Mouse (Mus musculus) yolk sac, embryonic 10.5 days (tissue): Measurements from ENCODE around the gene Trnau1ap.
"Not testable (repeated sequence)": the region's sequence is repeated elsewhere in the genome, so short reads cannot be mapped to it uniquely, and the experiment has no call there.

Experiments used
- DNase-seq: peaks from one replicate; pipeline ENCODE4 v3.0.0-alpha.2; 2017; ENCODE audit warnings: low spot score

The Trnau1ap gene

GRCm38 (mm10) chr4:132301486-132301885, 27.9 kb downstream of the Trnau1ap start:
- no peak for DNase-seq

- no peak for DNase-seq
Measured at GRCm38 (mm10) chr4:132299849-132300248, 29.5 kb downstream of the Trnau1ap start.

DNA sequence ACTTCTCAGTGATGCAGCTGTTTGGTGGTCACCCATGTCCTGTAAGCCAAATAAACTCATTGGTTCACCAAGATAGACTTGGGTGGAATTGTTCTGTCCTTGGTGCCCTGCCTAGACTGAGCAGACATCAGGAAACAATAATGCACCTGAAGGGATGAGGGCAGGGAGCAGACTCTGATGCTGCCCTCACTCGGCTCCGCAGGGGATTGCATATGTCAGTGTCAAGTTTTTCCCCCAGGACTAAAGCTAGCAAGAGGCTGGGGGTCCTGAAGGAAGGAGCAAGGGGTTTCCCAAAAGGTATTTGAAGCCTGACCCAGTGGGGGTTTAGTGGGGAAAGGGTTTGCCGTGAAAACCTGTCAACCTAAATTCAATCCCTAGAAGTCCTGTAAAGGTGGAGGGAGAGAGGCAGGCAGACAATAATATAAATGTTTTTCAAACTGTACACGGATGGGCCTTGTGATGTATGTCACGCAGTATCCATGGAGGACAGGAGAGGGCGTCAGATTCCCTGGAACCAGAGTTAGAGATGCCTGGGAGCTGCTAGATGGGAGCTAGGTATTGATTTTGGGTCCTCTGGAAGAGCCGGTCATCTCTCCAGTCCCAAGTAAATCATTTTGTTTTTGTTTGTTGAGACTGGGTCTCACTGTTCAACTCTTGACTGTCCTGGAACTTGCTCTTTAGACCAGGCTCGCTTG, 33.5 kb downstream of the Trnau1ap start:
- no peak for DNase-seq

DNA sequence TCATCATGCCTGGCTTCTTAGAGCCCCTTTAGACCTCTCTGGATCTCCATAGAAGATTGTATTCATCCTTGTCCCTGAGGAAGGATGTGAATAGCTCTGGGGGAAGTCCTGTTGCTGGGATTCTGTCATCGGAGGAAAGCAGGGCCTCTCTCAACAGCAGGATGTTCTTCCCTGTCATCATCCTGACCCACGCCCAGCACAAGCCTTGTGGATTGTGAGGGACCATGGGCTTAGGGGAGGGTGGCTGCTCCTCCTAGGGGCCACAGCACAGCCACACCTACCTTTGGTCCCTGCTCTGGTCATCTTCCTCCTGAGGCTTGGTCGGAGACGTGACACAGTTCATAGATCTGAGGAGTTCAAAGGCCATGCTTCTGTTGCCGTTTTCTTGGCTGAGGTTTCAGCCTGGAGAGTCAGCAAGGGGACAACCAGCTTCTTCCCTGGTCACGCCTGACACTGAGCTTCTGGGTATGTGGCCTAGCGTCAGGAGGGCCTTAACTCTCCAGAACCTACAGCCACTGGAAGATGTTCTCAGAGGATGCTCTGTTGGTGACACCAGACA, 35.6 kb downstream of the Trnau1ap start:
- no peak for DNase-seq

GRCm38 (mm10) chr4:132292988-132293387, 36.4 kb downstream of the Trnau1ap start:
- DNase-seq = no peak

DNA sequence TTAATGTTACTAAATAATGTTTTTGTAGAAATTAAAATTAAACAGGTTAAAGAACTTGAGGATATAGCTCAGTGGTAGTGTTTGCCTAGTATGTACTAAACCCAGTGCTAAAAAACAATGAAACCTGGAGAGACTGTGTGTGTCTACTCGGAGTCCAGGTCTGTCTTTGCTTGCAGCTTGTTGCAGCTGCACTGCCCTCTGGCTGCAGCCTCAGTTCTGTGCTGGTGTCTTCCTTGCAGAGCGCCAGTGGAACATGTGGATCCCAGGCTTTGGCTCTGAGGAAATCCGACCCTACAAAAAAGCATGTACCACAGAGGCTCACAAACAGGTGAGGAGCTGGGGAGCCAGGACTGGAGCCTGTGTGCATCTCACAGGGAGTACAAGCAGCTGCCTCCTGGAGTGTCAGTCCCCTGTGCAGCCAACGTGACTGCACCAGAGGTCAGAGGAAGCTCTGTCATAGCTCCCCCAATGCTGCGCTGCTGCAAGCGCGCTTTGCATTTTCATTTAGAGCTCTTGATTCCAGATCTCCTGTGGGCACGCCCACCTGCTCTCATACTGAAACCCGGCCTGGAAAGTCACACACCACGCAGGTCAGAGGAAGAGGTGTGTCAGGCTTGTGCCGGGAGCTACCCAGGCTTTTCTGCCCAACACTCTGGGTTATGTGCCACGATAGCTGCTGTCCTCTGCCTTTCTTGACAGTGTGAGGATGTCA, 37.6 kb downstream of the Trnau1ap start:
- DNase-seq = no peak

DNA sequence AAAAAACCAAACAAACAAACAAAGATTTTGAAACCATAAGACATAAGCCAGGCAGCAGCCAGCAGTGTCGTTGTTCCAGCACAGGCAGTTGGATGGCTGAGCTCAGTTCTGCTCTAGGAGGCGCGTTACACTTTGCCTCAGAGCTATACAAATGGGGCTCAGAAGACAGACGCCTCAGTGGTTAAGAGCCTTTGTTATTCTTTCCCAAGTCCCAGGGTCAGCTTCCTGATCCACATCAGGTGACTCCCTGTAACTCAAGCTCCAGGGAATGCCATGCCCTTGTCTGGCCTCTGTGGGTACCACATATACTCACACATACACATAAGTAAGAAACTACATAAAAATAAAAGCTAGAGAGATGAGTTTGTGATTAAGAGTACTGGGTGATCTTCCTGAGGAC, 38.3 kb downstream of the Trnau1ap start:
- DNase-seq = no peak

- DNase-seq = not testable (repeated sequence)
Measured at GRCm38 (mm10) chr4:132288840-132289239, 40.5 kb downstream of the Trnau1ap start.

DNA sequence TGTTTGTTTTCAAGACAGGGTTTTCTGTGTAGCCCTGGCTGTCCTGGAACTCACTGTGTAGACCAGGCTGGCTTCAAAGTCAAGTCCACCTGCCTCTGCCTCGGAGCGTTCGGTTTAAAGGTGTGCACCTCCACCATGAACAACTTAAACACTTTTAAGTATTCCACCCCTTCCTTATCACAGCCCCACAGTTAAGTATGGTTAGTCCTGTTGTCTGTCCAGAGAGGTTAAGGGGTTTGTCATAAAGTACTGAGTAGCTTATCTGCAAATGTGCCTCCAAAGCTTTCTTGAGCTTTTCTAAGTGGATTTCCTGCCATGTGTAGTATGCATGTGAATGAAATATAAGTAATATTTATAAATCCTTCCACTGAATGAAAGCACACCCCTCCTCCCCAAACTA, 53.4 kb downstream of the Trnau1ap start:
- no peak for DNase-seq

DNA sequence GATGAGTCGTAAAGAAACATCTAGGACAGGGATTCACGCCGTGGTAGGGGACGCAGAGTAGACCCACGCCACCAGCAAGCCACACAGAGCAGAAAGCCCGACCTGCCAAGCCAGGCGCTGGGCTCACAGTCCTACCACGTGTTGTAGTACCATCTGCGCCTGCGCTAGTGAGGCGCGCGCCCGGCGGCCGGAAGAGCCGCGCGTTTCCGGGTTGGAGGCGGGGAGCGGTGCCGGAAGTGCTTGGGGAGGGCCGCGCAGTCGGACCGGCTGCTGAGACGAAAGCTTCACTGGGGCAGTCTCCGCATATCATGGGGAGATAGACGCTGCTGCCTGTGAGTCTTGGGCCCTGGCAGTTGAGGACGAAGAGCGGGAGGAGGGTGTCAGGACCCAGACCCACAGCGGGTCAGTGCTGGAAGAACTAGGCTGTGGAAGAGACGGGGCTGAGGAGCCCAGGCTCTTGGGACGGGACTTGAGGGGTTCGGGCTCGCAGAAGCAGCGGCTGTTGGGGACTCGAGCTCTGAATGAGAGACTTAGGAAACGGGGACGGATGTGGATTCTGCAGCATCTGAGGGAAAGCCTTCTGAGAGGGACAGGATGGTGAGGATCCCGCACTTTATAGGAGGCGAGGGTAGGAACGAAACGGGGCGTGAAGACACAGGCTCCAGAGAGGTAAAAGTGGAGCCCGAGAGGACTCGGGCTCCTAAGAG, 55.0 kb downstream of the Trnau1ap start, which contains the start of gene Taf12:
Gene Taf12 (plus strand): TSS at position 220 of the 707 bp plus-strand sequence.
- DNase-seq = peak; percentile 94

DNA sequence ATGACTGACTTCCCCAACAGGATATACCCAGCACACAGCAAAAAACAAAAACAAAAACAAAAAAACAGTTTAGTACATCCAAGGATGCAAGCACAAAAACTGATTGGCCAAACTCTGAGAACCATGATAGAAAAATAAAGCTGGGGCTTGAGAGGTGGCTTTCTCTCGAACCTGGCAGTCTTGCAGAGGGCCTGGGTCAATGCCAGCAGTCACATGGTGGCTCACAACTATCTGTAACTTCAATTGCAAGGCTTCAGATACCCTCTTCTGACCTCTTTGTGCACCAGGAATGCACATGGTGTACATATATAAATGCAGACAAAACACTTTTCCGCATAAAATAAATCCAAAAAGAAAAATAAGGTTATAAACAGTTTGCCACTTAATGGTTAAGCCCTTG, 56.2 kb downstream of the Trnau1ap start:
- DNase-seq = no peak

DNA sequence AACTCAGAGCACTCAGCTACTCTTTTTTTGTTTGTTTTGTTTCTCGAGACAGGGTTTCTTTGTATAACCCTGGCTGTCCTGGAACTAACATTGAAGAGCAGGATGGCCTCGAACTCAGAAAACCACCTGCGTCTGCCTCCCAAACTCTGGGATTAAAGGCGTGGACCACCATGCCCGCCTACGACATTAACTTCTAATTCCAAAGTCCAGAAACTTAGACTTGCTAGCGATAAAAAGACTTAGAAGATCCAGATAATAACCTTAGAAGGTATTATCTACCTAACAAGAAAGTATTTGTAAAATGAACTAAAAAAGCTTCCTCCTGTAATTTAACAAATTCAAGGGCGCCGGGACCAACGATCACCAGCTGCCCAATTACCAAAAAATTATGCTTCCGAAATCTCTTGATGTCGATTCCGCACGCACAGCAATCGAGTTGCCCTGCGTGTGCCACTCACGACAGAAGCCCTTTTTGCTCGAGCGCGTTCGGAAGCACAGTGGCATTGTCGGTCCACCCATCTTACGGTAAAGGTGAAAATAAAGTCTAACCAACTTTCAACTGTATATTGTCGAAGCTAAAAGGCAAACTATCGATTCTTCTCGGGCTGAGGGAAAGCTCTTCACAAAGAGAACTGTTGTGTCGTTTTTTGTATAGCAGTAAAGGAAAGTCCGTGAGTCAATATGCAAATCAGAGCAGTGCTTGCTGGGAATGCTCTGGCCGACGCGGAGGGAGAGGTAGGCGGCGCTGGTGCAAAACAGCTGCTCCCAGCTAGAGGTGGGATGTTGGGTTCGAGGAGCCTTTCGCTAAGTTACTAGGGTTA, 59.4 kb downstream of the Trnau1ap start:
- peak; percentile 94 for DNase-seq

GRCm38 (mm10) chr4:132268871-132269739, 60.2 kb downstream of the Trnau1ap start:
- DNase-seq = peak; percentile 35

DNA sequence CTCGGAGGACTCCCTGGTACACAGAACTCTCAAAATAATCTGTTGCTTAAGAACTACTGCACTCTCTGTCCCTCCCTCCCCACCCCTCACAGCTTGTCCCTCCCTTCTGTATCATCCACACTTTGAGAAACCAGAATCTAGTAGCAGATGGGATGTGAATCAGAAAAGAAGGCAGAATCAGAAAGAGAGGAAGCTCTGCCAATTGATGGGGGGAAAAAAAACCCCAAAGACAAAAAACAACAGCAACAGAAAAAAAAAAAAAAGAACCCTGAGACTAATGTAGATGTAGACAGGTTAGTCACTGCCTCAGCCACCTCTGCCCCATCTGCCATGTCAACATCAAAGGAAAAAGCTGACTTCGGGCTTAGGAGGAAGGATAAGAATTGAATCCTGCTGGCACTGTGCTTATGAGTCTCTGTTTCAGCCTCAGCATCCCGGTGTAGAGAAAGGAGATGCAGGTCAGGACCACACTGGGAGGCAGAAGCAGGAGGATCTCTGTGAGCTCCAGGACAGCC, 62.4 kb downstream of the Trnau1ap start:
- DNase-seq = no peak

GRCm38 (mm10) chr4:132263313-132263712, 66.0 kb downstream of the Trnau1ap start:
- DNase-seq = no peak

GRCm38 (mm10) chr4:132262358-132262616, 67.1 kb downstream of the Trnau1ap start:
- no peak for DNase-seq
